Mouse (Mus musculus): Measurements from ENCODE around the gene Parm1. TPM values are rescaled to one million over a fixed set of nuclear protein-coding genes. Genes with fewer than 3 reads are reported as not detected.

The Parm1 gene
- polyA plus RNA-seq, 1 experiment from 2014 or later: 15.1 TPM

DNA sequence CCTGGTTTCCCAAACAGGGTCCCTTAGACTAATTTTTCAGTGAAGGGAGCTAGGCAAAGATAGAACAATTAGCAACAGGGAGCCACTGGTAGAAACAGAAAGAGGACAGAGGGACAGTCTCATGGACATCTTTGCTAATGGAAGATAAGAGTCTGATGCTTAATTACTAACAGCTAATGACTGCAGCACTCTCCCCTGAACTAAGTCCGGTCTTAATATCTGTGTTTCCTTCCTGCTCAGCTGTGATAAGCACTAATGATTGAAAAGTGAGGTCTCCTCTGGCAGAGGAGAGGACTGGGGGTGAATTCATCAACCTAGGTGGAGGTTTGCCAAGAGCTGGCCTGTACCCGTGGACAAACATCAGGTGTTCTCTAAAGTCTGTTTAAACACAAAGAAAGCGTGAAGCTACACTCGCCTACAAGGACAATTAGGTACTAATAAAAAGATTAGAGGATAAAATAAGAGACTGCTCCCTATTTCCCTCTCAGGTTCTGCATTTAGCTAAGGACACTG lies 101.3 kb downstream of the Parm1 start:
- DNase-seq (ENCODE audit: extremely low spot score, low spot score): no peak
- H3K4me1 ChIP-seq: no peaks in the 10 kb centered on the region
- no peaks in the 10 kb centered on the region for H3K9me3 ChIP-seq
- WGBS: 90% methylated on average over 4 of the region's 4 CpGs
- 0 out of 2 replicates have a peak, but pooled peaks cover 2% of the 10 kb centered on the region for H3K36me3 ChIP-seq (replicated peaks)
- H3K27ac ChIP-seq: no peak overlapping the region
- no peak overlapping the region for H3K4me3 ChIP-seq
- H3K27me3 ChIP-seq (ENCODE audit: poor library complexity, severe bottlenecking): no peaks in the 10 kb centered on the region

- no peaks in the 10 kb centered on the region for H3K27me3 ChIP-seq (ENCODE audit: poor library complexity, severe bottlenecking)
- no peaks in the 10 kb centered on the region for H3K4me1 ChIP-seq
- no peak overlapping the region for H3K27ac ChIP-seq
- no peak overlapping the region for H3K4me3 ChIP-seq
- H3K36me3 ChIP-seq (replicated peaks): 0 out of 2 replicates have a peak, but pooled peaks cover 2% of the 10 kb centered on the region
- no peaks in the 10 kb centered on the region for H3K9me3 ChIP-seq
- no peak for DNase-seq (ENCODE audit: extremely low spot score, low spot score)
- 96% methylated on average over 6 of the region's 6 CpGs for WGBS
These were observed 103.8 kb downstream of the Parm1 start for GRCm38 (mm10) chr5:91621197-91621596.

DNA sequence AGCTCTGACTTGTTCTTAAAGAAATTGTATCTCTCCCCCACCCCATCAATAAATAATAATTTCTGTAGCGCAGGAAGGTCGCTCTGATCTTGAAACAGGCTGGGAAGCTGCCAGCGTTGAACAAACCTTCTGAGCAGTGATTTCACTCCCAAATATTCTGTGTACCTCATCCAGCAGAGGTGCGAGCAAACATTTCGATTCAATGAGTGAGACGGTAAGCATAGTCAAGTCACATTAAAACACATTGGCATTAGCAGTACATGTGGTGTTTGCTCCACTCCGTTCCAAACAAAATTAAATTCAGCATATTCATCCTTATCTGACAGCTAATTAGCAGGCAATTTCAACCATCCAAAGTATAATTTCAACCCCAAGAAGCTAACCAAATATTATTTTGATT lies 109.4 kb downstream of the Parm1 start:
- 0 out of 2 replicates have a peak, but pooled peaks cover 2% of the 10 kb centered on the region for H3K36me3 ChIP-seq (replicated peaks)
- H3K9me3 ChIP-seq: no peaks in the 10 kb centered on the region
- no peaks in the 10 kb centered on the region for H3K27me3 ChIP-seq (ENCODE audit: poor library complexity, severe bottlenecking)
- DNase-seq (ENCODE audit: extremely low spot score, low spot score): no peak
- no peak overlapping the region for H3K27ac ChIP-seq
- H3K4me1 ChIP-seq: no peaks in the 10 kb centered on the region
- no peak overlapping the region for H3K4me3 ChIP-seq
- 94% methylated on average over 7 of the region's 7 CpGs for WGBS

GRCm38 (mm10) chr5:91629472-91629871 lies 112.1 kb downstream of the Parm1 start:
- Histone ChIP-seq H3K4me3 (no peak overlapping the region), H3K27me3 (ENCODE audit: poor library complexity, severe bottlenecking) (no peaks in the 10 kb centered on the region), H3K36me3 (replicated peaks) (no peaks in the 10 kb centered on the region), H3K27ac (no peak overlapping the region), H3K4me1 (no peaks in the 10 kb centered on the region), H3K9me3 (no peaks in the 10 kb centered on the region)
- no peak for DNase-seq (ENCODE audit: extremely low spot score, low spot score)
- WGBS: 93% methylated on average over 5 of the region's 5 CpGs

- Histone ChIP-seq H3K27ac (no peak overlapping the region), H3K4me3 (no peak overlapping the region), H3K4me1 (peaks cover 5% of the 10 kb centered on the region; the same call in 1 of the 2 replicates), H3K9me3 (no peaks in the 10 kb centered on the region), H3K27me3 (ENCODE audit: poor library complexity, severe bottlenecking) (no peaks in the 10 kb centered on the region), H3K36me3 (replicated peaks) (no peaks in the 10 kb centered on the region)
- DNase-seq (ENCODE audit: extremely low spot score, low spot score): no peak
- 91% methylated on average over 4 of the region's 4 CpGs for WGBS
These were observed 133.9 kb downstream of the Parm1 start for GRCm38 (mm10) chr5:91651330-91651729.

DNA sequence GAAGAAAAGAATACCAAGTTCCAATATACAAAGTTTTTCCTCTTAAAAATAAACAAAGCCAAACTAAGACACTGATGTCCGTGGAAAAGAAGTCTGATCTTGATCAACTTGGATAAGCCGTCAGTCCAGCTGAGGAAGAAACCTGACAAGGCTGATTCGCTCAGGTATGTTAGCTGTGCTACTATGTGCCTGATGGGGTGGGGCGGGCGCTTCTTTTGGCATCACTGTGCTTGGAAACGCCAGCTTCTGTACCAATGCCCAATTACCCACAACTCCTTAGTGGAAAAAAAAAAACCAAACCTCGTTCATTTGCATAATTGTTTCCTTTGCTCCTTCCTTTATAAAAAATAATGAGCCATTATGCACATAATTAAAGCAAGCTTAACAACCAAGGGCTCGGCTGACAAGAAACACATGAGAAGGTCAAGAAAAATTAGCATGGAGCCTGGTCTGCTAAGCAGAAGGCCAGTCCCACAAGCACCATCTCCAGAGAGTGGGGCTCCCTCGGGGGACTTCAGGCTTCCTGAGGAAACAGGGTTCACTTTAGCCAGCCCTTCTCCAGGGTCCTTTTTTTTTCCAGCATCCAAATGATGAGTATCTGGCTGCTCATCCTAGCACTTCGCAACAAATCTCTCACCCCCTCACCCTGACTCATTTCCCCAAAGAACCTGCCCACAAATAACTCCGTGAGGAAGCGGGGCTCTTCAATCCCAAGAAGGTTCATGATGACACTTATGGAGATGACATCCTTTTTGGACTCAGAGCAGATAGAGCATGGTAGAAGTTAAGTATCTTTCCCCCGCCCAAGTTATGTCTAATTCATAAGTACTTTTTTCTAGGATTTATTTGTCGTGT lies 135.9 kb downstream of the Parm1 start:
- no peak overlapping the region for H3K27ac ChIP-seq
- no peaks in the 10 kb centered on the region for H3K9me3 ChIP-seq
- no peak for DNase-seq (ENCODE audit: extremely low spot score, low spot score)
- 84% methylated on average over 14 of the region's 14 CpGs for WGBS
- no peaks in the 10 kb centered on the region for H3K27me3 ChIP-seq (ENCODE audit: poor library complexity, severe bottlenecking)
- no peak overlapping the region for H3K4me3 ChIP-seq
- no peaks in the 10 kb centered on the region for H3K36me3 ChIP-seq (replicated peaks)
- peaks cover 5% of the 10 kb centered on the region; the same call in 1 of the 2 replicates for H3K4me1 ChIP-seq

GRCm38 (mm10) chr5:91654331-91655048 lies 137.1 kb downstream of the Parm1 start:
- peaks cover 5% of the 10 kb centered on the region; the same call in 1 of the 2 replicates for H3K4me1 ChIP-seq

DNA sequence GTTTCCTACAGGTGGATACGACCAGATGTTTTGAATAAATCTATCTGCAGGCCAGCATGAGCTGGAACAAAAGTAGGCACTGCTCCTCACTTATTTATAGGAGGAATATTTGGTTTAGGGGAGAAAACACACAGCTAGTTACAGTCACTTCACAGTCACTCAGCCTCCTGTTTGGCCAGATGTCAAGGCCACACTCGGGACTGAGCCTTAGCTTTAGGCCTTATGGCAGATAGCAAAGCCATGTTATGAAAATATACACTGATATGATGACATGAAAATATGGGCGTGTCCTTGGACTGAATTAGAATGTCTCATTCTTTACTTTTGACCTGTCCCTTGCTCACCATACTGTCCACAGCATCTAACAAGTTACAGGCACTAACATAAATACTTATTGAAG lies 137.8 kb downstream of the Parm1 start:
- Histone ChIP-seq H3K27me3 (ENCODE audit: poor library complexity, severe bottlenecking) (no peaks in the 10 kb centered on the region), H3K36me3 (replicated peaks) (no peaks in the 10 kb centered on the region), H3K4me3 (no peak overlapping the region), H3K27ac (no peak overlapping the region), H3K9me3 (no peaks in the 10 kb centered on the region), H3K4me1 (peaks cover 5% of the 10 kb centered on the region; the same call in 1 of the 2 replicates)
- WGBS: 79% methylated on average over 3 of the region's 3 CpGs
- no peak for DNase-seq (ENCODE audit: extremely low spot score, low spot score)

More at GRCm38 (mm10) chr5:91654331-91655048, 137.1 kb downstream of the Parm1 start:
- Histone ChIP-seq H3K9me3 (no peaks in the 10 kb centered on the region), H3K4me3 (no peak overlapping the region), H3K36me3 (replicated peaks) (no peaks in the 10 kb centered on the region), H3K27ac (no peak overlapping the region), H3K27me3 (ENCODE audit: poor library complexity, severe bottlenecking) (no peaks in the 10 kb centered on the region)
- WGBS: 93% methylated on average over 3 of the region's 3 CpGs
- no peak for DNase-seq (ENCODE audit: extremely low spot score, low spot score)

GRCm38 (mm10) chr5:91662715-91663114 lies 145.3 kb downstream of the Parm1 start:
- Histone ChIP-seq H3K27me3 (ENCODE audit: poor library complexity, severe bottlenecking) (no peaks in the 10 kb centered on the region), H3K9me3 (no peaks in the 10 kb centered on the region), H3K4me1 (no peaks in the 10 kb centered on the region), H3K36me3 (replicated peaks) (no peaks in the 10 kb centered on the region), H3K27ac (no peak overlapping the region), H3K4me3 (no peak overlapping the region)
- DNase-seq (ENCODE audit: extremely low spot score, low spot score): no peak
- 91% methylated on average over 1 of the region's 1 CpGs for WGBS

DNA sequence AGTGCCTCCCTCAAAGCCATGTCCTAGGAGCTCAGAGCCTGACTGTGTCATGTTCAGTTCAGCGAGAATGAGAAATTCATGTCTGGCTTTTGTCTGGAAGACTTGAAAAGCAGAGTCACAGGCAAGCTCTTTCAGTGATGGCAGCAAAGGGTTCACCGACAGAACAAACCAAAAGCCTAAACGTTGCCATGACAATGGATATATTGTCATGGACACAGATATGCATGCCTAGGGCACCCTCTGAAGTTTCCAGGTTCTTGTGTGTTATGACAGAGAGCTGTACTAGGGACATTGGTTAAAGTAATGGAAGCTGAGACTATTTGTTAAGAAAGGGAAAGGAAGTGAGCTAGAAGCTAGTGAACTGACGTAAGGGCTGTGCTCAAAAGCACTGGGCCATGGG lies 149.7 kb downstream of the Parm1 start:
- Histone ChIP-seq H3K4me3 (no peak overlapping the region), H3K9me3 (no peaks in the 10 kb centered on the region), H3K4me1 (no peaks in the 10 kb centered on the region), H3K36me3 (replicated peaks) (no peaks in the 10 kb centered on the region), H3K27me3 (ENCODE audit: poor library complexity, severe bottlenecking) (no peaks in the 10 kb centered on the region), H3K27ac (no peak overlapping the region)
- 80% methylated on average over 4 of the region's 4 CpGs for WGBS
- no peak for DNase-seq (ENCODE audit: extremely low spot score, low spot score)

- Histone ChIP-seq H3K27ac (no peak overlapping the region), H3K4me3 (no peak overlapping the region), H3K9me3 (no peaks in the 10 kb centered on the region), H3K27me3 (ENCODE audit: poor library complexity, severe bottlenecking) (no peaks in the 10 kb centered on the region), H3K4me1 (no peaks in the 10 kb centered on the region), H3K36me3 (replicated peaks) (no peaks in the 10 kb centered on the region)
- WGBS: 91% methylated on average over 4 of the region's 4 CpGs
- no peak for DNase-seq (ENCODE audit: extremely low spot score, low spot score)
These were observed 151.8 kb downstream of the Parm1 start for GRCm38 (mm10) chr5:91669235-91669634.
